ENCODE assay signal across 8 mouse cellular contexts in genomic region chr7:49272445-49273439, GRCm38 (mm10).
A peak's percentile ranks its signal among the peaks of the same experiment; 100 is the strongest.
DNase-seq lines count a peak whose midpoint lies in the region; ATAC-seq and TF ChIP-seq lines count a peak whose summit lies in the region.

No protein-coding gene starts in this region.

- TF ChIP-seq CTCF in left cerebral cortex, adult 2 months (IDR thresholded peaks at IDR 0.05) = peak; percentile 97

- intact Hi-C loops in left cerebral cortex, adult 2 months (cut with DNase I) = loop anchor here (1.0 to 5.0 kb wide), 3 partner anchors 22 to 150 kb away; no protein-coding TSS in a partner anchor

- peaks cover 16% of the 10 kb centered on the region for H3K4me1 ChIP-seq in midbrain, embryonic 10.5 days

- no peaks in the 10 kb centered on the region for H3K36me3 ChIP-seq in midbrain, embryonic 10.5 days

- H3K4me3 ChIP-seq in left cerebral cortex, adult 2 months = no peak overlapping the region
- H3K4me3 ChIP-seq in midbrain, embryonic 10.5 days = no peak overlapping the region

- H3K27me3 ChIP-seq in midbrain, embryonic 10.5 days (ENCODE audit: low read depth, poor library complexity, severe bottlenecking) = peaks cover 18% of the 10 kb centered on the region

- no peaks in the 10 kb centered on the region for H3K9me3 ChIP-seq in midbrain, embryonic 10.5 days (replicated peaks)

- ATAC-seq in inflammation-experienced regulatory T-cells, adult 6 months = peak; percentile 74

- peak; percentile 49 for DNase-seq in adrenal gland, adult 8-10 months
- DNase-seq in embryo, embryonic 11 days = peak; percentile 84
- peak; percentile 59 for DNase-seq in gastrocnemius, postnatal 25 days
- DNase-seq in left cerebral cortex, adult 2 months (ENCODE audit: extremely low spot score in 1 of 2, low spot score in 2 of 2) = peak; percentile 83 to 86
- DNase-seq in midbrain, embryonic 10.5 days (ENCODE audit: low spot score) = peak; percentile 78
- peak; percentile 76 for DNase-seq in right cerebral cortex, postnatal 25 days
- peak; percentile 58 for DNase-seq in yolk sac, embryonic 10.5 days (ENCODE audit: low spot score)

- H3K27ac ChIP-seq in left cerebral cortex, adult 2 months = peak overlapping the region; percentile 41
- H3K27ac ChIP-seq in midbrain, embryonic 10.5 days (replicated peaks) = 0 out of 2 replicates have a peak overlapping the region, but pooled peaks have one; percentile 10

- WGBS in midbrain, embryonic 10.5 days = 22% methylated on average over 16 of the region's 16 CpGs
